Mouse (Mus musculus) embryonic facial prominence, embryonic 11.5 days (tissue): ENCODE measurements around the gene Ifna7. TPM values are rescaled to one million over a fixed set of nuclear protein-coding genes. Genes with fewer than 3 reads are reported as not detected.
"Not testable (repeated sequence)": the region's sequence is repeated elsewhere in the genome, so short reads cannot be mapped to it uniquely, and the experiment has no call there.

Source experiments
- ATAC-seq: fragments of 200-750 bp; cut with Nextera tagmentation; replicated peaks from 2 replicates; pipeline ENCODE4 v1.8.0; 2017; ENCODE audit warnings: low read depth; ENCODE audit not compliant: insufficient number of reproducible peaks, low FRiP score, low TSS enrichment
- DNase-seq: peaks from one replicate; pipeline ENCODE4 v3.0.0-alpha.2; 2015; ENCODE audit warnings: low spot score
- H3K27ac ChIP-seq: fragments of 300-500 bp; sonication (generic); replicated peaks from 2 replicates; pipeline ENCODE4 v1.5.1; 2014; ENCODE audit warnings: mild to moderate bottlenecking, low read depth, low read length, control low read depth
- H3K27me3 ChIP-seq: fragments of 300-500 bp; sonication (generic); 2 replicates; pipeline ENCODE4 v1.6.1; 2014; ENCODE audit warnings: mild to moderate bottlenecking, low read length, moderate library complexity, mixed read lengths; ENCODE audit not compliant: control insufficient read depth, insufficient read depth
- H3K36me3 ChIP-seq: fragments of 300-500 bp; sonication (generic); replicated peaks from 2 replicates; pipeline ENCODE4 v1.6.1; 2014; ENCODE audit warnings: low read depth, mild to moderate bottlenecking, low read length, moderate library complexity, mixed read lengths; ENCODE audit not compliant: control insufficient read depth, insufficient read depth
- H3K4me1 ChIP-seq: fragments of 300-500 bp; sonication (generic); 2 replicates; pipeline ENCODE4 v1.6.1; 2014; ENCODE audit warnings: low read length, mixed read lengths; ENCODE audit not compliant: control insufficient read depth, insufficient read depth
- H3K4me2 ChIP-seq: fragments of 300-500 bp; sonication (generic); 2 replicates; pipeline ENCODE4 v1.6.1; 2014; ENCODE audit warnings: low read depth, mild to moderate bottlenecking, control low read depth, low read length, moderate library complexity
- H3K4me3 ChIP-seq: fragments of 300-500 bp; sonication (generic); 2 replicates; pipeline ENCODE4 v1.5.1; 2014; ENCODE audit warnings: low read depth, low read length, control low read depth
- H3K9ac ChIP-seq: fragments of 300-500 bp; sonication (generic); replicated peaks from 2 replicates; pipeline ENCODE4 v1.6.1; 2014; ENCODE audit warnings: mild to moderate bottlenecking, control low read depth, low read length
- H3K9me3 ChIP-seq: fragments of 300-500 bp; sonication (generic); replicated peaks from 2 replicates; pipeline ENCODE4 v1.6.1; 2016; ENCODE audit warnings: mild to moderate bottlenecking, low read length, inconsistent platforms, mixed read lengths; ENCODE audit not compliant: control insufficient read depth
- WGBS: fragments of 180-500 bp; shearing (Covaris S2); extraction: QIAGEN DNeasy Blood & Tissue Kit; methylation state at CpG from one replicate; pipeline ENCODE4 v1.1.7; 2014; 5-methylcytosine and 5-hydroxymethylcytosine counted together
- polyA plus RNA-seq: library from polyadenylated mRNA; unstranded; fragments of >200 nt; fragmentation: Nextera tagmentation; extraction: Ambion mirVana; gene quantifications from 2 replicates; pipeline ENCODE4 v1.2.1, GENCODE M21; 2014

Gene Ifna7
- polyA plus RNA-seq, 1 experiment from 2014 or later = not detected

DNA sequence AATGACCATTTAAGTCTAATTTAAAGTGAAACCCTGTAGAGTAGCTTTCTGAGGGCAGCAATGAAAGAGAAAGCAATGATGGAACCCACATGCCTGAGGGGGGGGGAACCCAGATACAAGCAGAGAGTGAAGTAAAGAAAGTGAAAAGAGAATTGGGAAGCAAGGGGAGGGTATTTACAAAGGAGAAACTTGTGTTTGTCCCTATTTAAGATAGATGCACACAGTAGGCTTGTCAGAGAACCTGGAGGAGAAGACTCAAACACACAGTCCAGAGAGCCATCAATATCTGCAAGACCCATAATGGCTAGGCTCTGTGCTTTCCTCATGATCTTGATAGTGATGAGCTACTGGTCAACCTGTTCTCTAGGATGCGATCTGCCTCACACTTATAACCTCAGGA, 3.6 kb downstream of the Ifna7 start, which contains the start of gene Ifna11:
Gene Ifna11 (plus strand): TSS at position 301 of the 400 bp plus-strand sequence.
- H3K27me3 ChIP-seq = no peaks in the 10 kb centered on the region
- no peak within 1 kb of the TSS for H3K4me2 ChIP-seq
- WGBS = 87% methylated on average over 1 of the region's 1 CpGs
- no peak for DNase-seq
- no peak within 1 kb of the TSS for H3K4me3 ChIP-seq
- H3K9ac ChIP-seq = no peak within 1 kb of the TSS
- no peak for ATAC-seq
- no peaks in the 10 kb centered on the region for H3K9me3 ChIP-seq
- no peak within 1 kb of the TSS for H3K27ac ChIP-seq
- no peaks in the 10 kb centered on the region for H3K36me3 ChIP-seq
- H3K4me1 ChIP-seq = no peaks in the 10 kb centered on the region

DNA sequence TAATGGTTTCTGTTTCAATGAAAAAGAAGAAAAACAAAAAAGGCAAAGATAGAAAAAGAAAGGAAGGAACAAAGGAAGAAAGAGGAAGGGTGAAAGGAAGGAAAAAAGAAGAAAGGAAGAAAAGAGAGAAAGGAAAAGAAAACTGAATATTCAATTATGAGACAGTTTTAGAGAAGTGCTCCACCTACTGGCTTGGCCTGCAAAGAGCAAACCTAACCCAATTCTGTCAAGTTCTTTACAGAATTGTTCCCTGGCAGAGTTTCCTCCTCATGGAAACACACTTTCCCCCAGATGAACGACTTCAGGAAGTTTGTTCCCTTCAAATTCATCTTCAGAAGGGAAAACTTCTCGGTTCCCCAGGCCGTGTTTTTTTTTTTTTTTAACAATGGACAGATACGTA, 7.0 kb downstream of the Ifna7 start:
- DNase-seq = peak; percentile 39
- WGBS = 24% methylated on average over 4 of the region's 4 CpGs
- H3K9ac ChIP-seq = no peak overlapping the region
- no peak for ATAC-seq
- no peaks in the 10 kb centered on the region for H3K27me3 ChIP-seq
- H3K9me3 ChIP-seq = no peaks in the 10 kb centered on the region
- H3K27ac ChIP-seq = no peak overlapping the region
- H3K4me3 ChIP-seq = no peak overlapping the region
- H3K4me2 ChIP-seq = no peak overlapping the region
- no peaks in the 10 kb centered on the region for H3K4me1 ChIP-seq
- no peaks in the 10 kb centered on the region for H3K36me3 ChIP-seq

DNA sequence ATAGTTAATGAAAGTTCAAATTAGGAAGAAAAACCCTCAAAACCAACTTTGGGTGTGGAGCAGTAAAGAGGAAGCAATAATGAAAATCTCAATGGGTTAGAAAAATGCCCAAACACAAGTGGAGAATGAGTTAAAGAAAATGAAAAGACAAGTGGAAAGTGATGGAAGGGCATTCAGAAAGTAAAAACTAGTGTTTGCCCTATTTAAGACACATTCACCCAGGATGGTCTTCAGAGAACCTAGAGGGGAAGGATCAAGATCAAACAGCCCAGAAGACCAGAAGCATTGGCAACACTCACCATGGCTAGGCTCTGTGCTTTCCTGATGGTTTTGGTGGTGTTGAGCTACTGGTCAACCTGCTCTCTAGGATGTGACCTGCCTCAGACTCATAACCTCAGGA, 11.1 kb downstream of the Ifna7 start, which contains the start of gene Ifna6:
Gene Ifna6 (plus strand): TSS at position 301 of the 400 bp plus-strand sequence.
- not testable (repeated sequence) for ATAC-seq, H3K9ac ChIP-seq, H3K27me3 ChIP-seq, H3K4me3 ChIP-seq, H3K4me1 ChIP-seq, H3K36me3 ChIP-seq, DNase-seq, H3K27ac ChIP-seq, H3K4me2 ChIP-seq, H3K9me3 ChIP-seq

DNA sequence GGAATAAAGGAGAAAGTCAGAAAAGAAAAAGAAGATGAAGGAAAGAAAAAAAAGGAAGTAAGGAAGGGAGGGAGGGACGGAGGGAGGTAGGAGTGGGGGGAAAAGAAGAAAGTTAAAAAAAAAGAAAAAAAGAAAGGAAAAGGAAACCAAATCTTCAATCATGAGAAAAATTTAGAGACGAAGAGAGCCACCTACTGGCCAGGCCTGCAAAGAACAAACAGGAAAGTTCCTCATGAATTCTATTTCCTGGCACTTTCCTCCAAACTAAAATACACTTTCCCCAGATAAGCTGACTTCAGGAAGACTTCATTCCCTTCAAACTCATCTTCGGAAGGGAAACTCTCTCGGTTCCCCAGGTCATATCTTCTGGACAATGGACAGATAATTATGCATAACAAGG, 14.5 kb downstream of the Ifna7 start:
- Histone ChIP-seq H3K27me3 (no peaks in the 10 kb centered on the region), H3K4me1 (no peaks in the 10 kb centered on the region), H3K36me3 (no peaks in the 10 kb centered on the region), H3K9me3 (no peaks in the 10 kb centered on the region), H3K9ac (no peak overlapping the region), H3K4me2 (no peak overlapping the region), H3K27ac (no peak overlapping the region), H3K4me3 (no peak overlapping the region)
- DNase-seq = peak; percentile 59
- 30% methylated on average over 4 of the region's 4 CpGs for WGBS
- ATAC-seq = no peak

DNA sequence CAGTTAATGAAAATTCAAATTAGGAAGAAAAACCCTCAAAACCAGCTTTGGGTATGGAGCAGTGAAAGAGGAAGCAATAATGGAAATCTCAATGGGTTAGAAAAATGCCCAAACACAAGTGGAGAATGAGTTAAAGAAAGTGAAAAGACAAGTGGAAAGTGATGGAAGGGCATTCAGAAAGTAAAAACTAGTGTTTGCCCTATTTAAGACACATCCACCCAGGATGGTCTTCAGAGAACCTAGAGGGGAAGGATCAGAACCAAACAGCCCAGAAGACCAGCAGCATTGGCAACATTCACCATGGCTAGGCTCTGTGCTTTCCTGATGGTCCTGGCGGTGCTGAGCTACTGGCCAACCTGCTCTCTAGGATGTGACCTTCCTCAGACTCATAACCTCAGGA, 19.2 kb downstream of the Ifna7 start, which contains the start of gene Ifna5:
Gene Ifna5 (plus strand): TSS at position 301 of the 400 bp plus-strand sequence.
- H3K4me3 ChIP-seq, H3K36me3 ChIP-seq, H3K27me3 ChIP-seq, ATAC-seq, H3K9ac ChIP-seq, DNase-seq, H3K27ac ChIP-seq, H3K4me2 ChIP-seq, H3K4me1 ChIP-seq, H3K9me3 ChIP-seq: not testable (repeated sequence)
- WGBS = 80% methylated on average over 1 of the region's 1 CpGs

DNA sequence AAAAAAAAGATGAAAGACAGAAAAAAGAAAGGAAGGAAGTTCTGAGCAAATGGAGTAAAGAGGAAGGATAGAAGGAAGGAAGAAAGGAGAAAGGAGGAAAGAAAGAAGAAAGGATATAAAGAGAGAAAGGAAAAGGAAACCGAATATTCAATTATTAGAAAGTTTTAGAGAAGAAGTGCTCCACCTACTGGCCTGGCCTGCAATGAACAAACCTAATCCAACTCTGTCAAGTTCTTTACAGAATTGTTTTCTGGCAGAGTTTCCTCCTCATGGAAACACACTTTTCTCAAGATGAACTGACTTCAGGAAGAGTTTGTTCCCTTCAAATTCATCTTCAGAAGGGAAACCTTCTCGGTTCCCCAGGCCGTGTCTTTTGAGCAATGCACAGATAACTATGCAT, 22.8 kb downstream of the Ifna7 start:
- no peak overlapping the region for H3K9ac ChIP-seq
- no peaks in the 10 kb centered on the region for H3K9me3 ChIP-seq
- H3K4me2 ChIP-seq = no peak overlapping the region
- no peaks in the 10 kb centered on the region for H3K4me1 ChIP-seq
- DNase-seq (peak; percentile 56), ATAC-seq (no peak)
- no peaks in the 10 kb centered on the region for H3K36me3 ChIP-seq
- no peak overlapping the region for H3K4me3 ChIP-seq
- no peaks in the 10 kb centered on the region for H3K27me3 ChIP-seq
- 42% methylated on average over 3 of the region's 3 CpGs for WGBS
- no peak overlapping the region for H3K27ac ChIP-seq

DNA sequence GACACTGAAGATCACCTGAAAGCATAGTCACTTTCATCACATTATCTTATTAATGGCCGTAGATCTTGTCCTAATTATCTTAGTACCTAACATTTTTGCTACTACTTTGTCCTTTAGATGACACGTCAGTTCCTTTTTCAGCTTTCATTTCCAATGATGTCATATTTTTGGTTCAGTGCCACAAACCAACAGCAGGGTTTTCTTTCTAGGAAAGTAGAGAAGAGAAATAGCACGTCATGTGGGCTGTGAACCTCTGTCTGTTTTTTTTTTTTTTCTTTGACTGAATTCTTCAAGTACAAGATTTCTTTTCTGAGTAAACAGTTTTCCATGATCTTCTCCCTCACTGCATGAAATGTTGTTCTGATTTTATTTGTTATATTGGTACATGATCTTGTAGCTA, 24.0 kb downstream of the Ifna7 start:
- 82% methylated on average over 3 of the region's 3 CpGs for WGBS
- ATAC-seq (no peak), DNase-seq (no peak)

DNA sequence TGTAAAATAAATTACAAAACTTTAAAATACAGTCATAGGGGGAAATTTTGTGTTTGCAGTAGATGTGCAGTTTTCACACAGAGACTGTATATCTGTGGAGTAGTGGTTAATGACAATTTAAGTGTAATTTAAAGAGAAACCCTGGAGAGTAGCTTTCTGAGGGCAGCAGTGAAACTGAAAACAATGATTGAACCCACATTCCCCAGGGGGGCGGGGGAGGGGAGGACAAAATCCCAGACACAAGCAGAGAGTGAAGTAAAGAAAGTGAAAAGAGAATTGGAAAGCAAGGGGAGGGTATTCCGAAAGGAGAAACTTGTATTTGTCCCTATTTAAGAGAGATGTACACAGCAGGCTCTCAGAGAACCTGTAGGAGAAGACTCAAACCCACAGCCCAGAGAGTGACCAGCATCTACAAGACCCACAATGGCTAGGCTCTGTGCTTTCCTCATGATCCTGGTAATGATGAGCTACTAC, 25.4 kb downstream of the Ifna7 start, which contains the start of gene Ifna4:
Gene Ifna4 (plus strand): TSS at position 424 of the 474 bp plus-strand sequence.
- no peak within 1 kb of the TSS for H3K4me3 ChIP-seq
- no peaks in the 10 kb centered on the region for H3K4me1 ChIP-seq
- no peaks in the 10 kb centered on the region for H3K9me3 ChIP-seq
- no peak within 1 kb of the TSS for H3K4me2 ChIP-seq
- no peaks in the 10 kb centered on the region for H3K27me3 ChIP-seq
- no peaks in the 10 kb centered on the region for H3K36me3 ChIP-seq
- H3K27ac ChIP-seq = no peak within 1 kb of the TSS
- ATAC-seq (no peak), DNase-seq (no peak)
- H3K9ac ChIP-seq = no peak within 1 kb of the TSS
- WGBS = 44% methylated on average over 2 of the region's 2 CpGs

More for the DNA sequence above, 24.0 kb downstream of the Ifna7 start:
- no peaks in the 10 kb centered on the region for H3K4me1 ChIP-seq
- H3K27ac ChIP-seq = no peak overlapping the region
- no peaks in the 10 kb centered on the region for H3K27me3 ChIP-seq
- no peak overlapping the region for H3K9ac ChIP-seq
- H3K9me3 ChIP-seq = no peaks in the 10 kb centered on the region
- H3K36me3 ChIP-seq = no peaks in the 10 kb centered on the region
- no peak overlapping the region for H3K4me2 ChIP-seq
- no peak overlapping the region for H3K4me3 ChIP-seq
